Mouse (Mus musculus): ENCODE data around the gene Tagap1.
"Not testable (repeated sequence)": the region's sequence is repeated elsewhere in the genome, so short reads cannot be mapped to it uniquely, and the experiment has no call there.

- not testable (repeated sequence) for TF ChIP-seq CTCF (conservative IDR thresholded peaks at IDR 0.05; ENCODE audit: insufficient read depth, insufficient read length, low read depth, low read length); POLR2A (IDR thresholded peaks at IDR 0.05; ENCODE audit: low read depth, low read length)
Measured at GRCm38 (mm10) chr17:6948769-6949228, 12.2 kb downstream of the Tagap1 start.

Data from kidney, adult 2 months (tissue).